Mouse (Mus musculus): ENCODE results near the gene Egfr.

Egfr gene

GRCm38 (mm10) chr11:16781604-16782003, 29.6 kb downstream of the Egfr start:
- no peak for DNase-seq (ENCODE audit: low read depth)

- no peak for DNase-seq (ENCODE audit: low read depth)
Observed at GRCm38 (mm10) chr11:16783926-16784659, 32.1 kb downstream of the Egfr start.

GRCm38 (mm10) chr11:16792638-16793585, 40.9 kb downstream of the Egfr start:
- DNase-seq (ENCODE audit: low read depth), result no peak

GRCm38 (mm10) chr11:16795012-16795411, 43.0 kb downstream of the Egfr start:
- DNase-seq (ENCODE audit: low read depth), result no peak

- DNase-seq (ENCODE audit: low read depth), result no peak
Observed at GRCm38 (mm10) chr11:16795513-16795912, 43.5 kb downstream of the Egfr start.

GRCm38 (mm10) chr11:16797456-16797855, 45.5 kb downstream of the Egfr start:
- DNase-seq (ENCODE audit: low read depth), result no peak

- no peak for DNase-seq (ENCODE audit: low read depth)
Observed at GRCm38 (mm10) chr11:16798136-16798535, 46.1 kb downstream of the Egfr start.

- DNase-seq (ENCODE audit: low read depth), result no peak
Observed at GRCm38 (mm10) chr11:16800507-16800906, 48.5 kb downstream of the Egfr start.

GRCm38 (mm10) chr11:16802668-16803067, 50.7 kb downstream of the Egfr start:
- DNase-seq (ENCODE audit: low read depth), result no peak

GRCm38 (mm10) chr11:16804016-16804415, 52.0 kb downstream of the Egfr start:
- no peak for DNase-seq (ENCODE audit: low read depth)

GRCm38 (mm10) chr11:16805886-16806285, 53.9 kb downstream of the Egfr start:
- DNase-seq (ENCODE audit: low read depth), result no peak

GRCm38 (mm10) chr11:16809161-16809967, 57.4 kb downstream of the Egfr start:
- no peak for DNase-seq (ENCODE audit: low read depth)

- DNase-seq (ENCODE audit: low read depth), result no peak
Observed at GRCm38 (mm10) chr11:16810086-16810485, 58.1 kb downstream of the Egfr start.

GRCm38 (mm10) chr11:16813298-16813697, 61.3 kb downstream of the Egfr start:
- DNase-seq (ENCODE audit: low read depth), result no peak

- no peak for DNase-seq (ENCODE audit: low read depth)
Observed at GRCm38 (mm10) chr11:16816414-16816813, 64.4 kb downstream of the Egfr start.

- no peak for DNase-seq (ENCODE audit: low read depth)
Observed at GRCm38 (mm10) chr11:16817336-16818034, 65.5 kb downstream of the Egfr start.

GRCm38 (mm10) chr11:16819424-16819823, 67.4 kb downstream of the Egfr start:
- DNase-seq (ENCODE audit: low read depth), result no peak

- no peak for DNase-seq (ENCODE audit: low read depth)
Observed at GRCm38 (mm10) chr11:16820138-16820537, 68.1 kb downstream of the Egfr start.

GRCm38 (mm10) chr11:16821668-16822254, 69.8 kb downstream of the Egfr start:
- no peak for DNase-seq (ENCODE audit: low read depth)

GRCm38 (mm10) chr11:16823830-16824545, 72.0 kb downstream of the Egfr start:
- DNase-seq (ENCODE audit: low read depth), result no peak

GRCm38 (mm10) chr11:16829468-16829867, 77.5 kb downstream of the Egfr start:
- DNase-seq (ENCODE audit: low read depth), result no peak
